Mouse (Mus musculus) liver, postnatal 0 days (tissue): ENCODE results near the gene Tctex1d2.
A peak's percentile ranks its signal among the peaks of the same experiment; 100 is the strongest.

ENCODE experiments used
- CTCF ChIP-seq: sonication (generic); IDR thresholded peaks from 2 replicates; pipeline ENCODE4 v1.5.1; 2016; ENCODE audit warnings: antibody characterized with exemption, low read depth
- EP300 ChIP-seq: IDR thresholded peaks from 2 replicates; pipeline ENCODE4 v1.6.1; 2016; ENCODE audit warnings: antibody characterized with exemption, low read depth, mild to moderate bottlenecking

DNA sequence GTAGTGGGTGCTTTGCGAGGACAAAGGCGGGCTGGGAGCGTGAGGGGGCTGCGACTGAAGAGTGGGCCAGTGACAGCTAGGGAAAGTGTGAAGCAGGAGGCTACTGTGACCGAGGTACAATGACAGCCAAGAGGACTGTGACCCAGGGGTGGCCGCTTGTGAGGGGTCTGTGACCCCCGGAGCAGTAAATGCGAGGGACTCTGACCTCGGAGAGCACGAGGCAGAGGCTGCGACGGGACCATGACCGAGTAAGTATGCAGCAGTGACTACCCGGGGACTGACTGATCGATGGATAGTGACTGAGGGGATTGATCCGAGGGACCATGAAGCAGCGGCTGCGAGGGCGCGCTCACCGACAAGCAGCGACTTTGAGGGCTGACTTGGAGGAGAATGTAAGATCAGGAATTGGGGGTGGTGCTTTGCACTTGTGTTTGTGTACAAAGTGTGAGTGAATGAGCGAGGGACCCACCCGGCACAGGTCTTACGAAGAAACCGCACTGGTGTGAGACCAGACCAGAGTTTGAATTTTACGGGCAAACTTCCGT lies 11.6 kb downstream of the Tctex1d2 start:
- TF ChIP-seq EP300 (peak; percentile 1; the same call in 1 of the 2 replicates), CTCF (no peak)
